In genomic region chr16:35569758-35570157, GRCm38 (mm10) we compare ENCODE assay signal across 18 mouse cellular contexts. TPM values are rescaled to one million over a fixed set of nuclear protein-coding genes. Genes with fewer than 3 reads are reported as not detected.
DNase-seq lines count a peak whose midpoint lies in the region; ATAC-seq lines count a peak whose summit lies in the region.
"Had no signal": no experiment of that assay in that cellular context is flagged by ENCODE, and none has a peak within 500 bp of the region (broad histone marks: within the 10 kb centered on the region; RNA-seq: fewer than 3 reads in every experiment).

No protein-coding gene starts in this region.

- no peak overlapping the region for H3K4me3 ChIP-seq in forebrain, embryonic 16.5 days (replicated peaks; ENCODE audit: low read length)
- no peak overlapping the region for H3K4me3 ChIP-seq in forebrain, embryonic 14.5 days (ENCODE audit: low read depth, low read length)
- H3K4me3 ChIP-seq in neural tube, embryonic 12.5 days = no peak overlapping the region
- H3K4me3 ChIP-seq: heart, embryonic 13.5 days had no signal

- H3K9ac ChIP-seq in forebrain, embryonic 16.5 days (replicated peaks; ENCODE audit: low read depth, low read length) = no peak overlapping the region
- no peak overlapping the region for H3K9ac ChIP-seq in forebrain, embryonic 14.5 days (ENCODE audit: low read length)
- H3K9ac ChIP-seq in neural tube, embryonic 12.5 days = no peak overlapping the region
- H3K9ac ChIP-seq: heart, embryonic 13.5 days had no signal

- ATAC-seq in forebrain, embryonic 16.5 days = no peak
- no peak for ATAC-seq in forebrain, embryonic 14.5 days
- ATAC-seq in neural tube, embryonic 12.5 days (ENCODE audit: low FRiP score, low read depth) = no peak
- ATAC-seq: Patski had no signal

- no peak for DNase-seq in forebrain, embryonic 14.5 days (ENCODE audit: low spot score)
- DNase-seq in kidney, postnatal 4 days = peak; percentile 45 to 66
- DNase-seq in kidney, postnatal 10 days = no peak
- no peak for DNase-seq in neural tube, embryonic 10.5 days (ENCODE audit: extremely low spot score, low spot score)
- peak; percentile 23 for DNase-seq in lung, postnatal 36 days
- no peak for DNase-seq in layer of hippocampus, postnatal 10 days (ENCODE audit: low spot score in 2 of 2)
- DNase-seq: adrenal gland, postnatal 36 days; B cell, adult 2 months; cerebellum, adult 9-11 months; layer of hippocampus, postnatal 36 days; left cerebral cortex, postnatal 4 days had no signal

- no peaks in the 10 kb centered on the region for H3K36me3 ChIP-seq in forebrain, embryonic 16.5 days (ENCODE audit: control insufficient read depth, insufficient read depth)
- no peaks in the 10 kb centered on the region for H3K36me3 ChIP-seq in forebrain, embryonic 14.5 days (ENCODE audit: control insufficient read depth, insufficient read depth, low read length)
- no peaks in the 10 kb centered on the region for H3K36me3 ChIP-seq in neural tube, embryonic 12.5 days
- H3K36me3 ChIP-seq: heart, embryonic 13.5 days had no signal

- H3K9me3 ChIP-seq in forebrain, embryonic 16.5 days (ENCODE audit: control insufficient read depth, low read length) = no peaks in the 10 kb centered on the region
- H3K9me3 ChIP-seq in forebrain, embryonic 14.5 days (replicated peaks; ENCODE audit: control insufficient read depth, low read length) = no peaks in the 10 kb centered on the region
- H3K9me3 ChIP-seq in neural tube, embryonic 12.5 days = no peaks in the 10 kb centered on the region
- H3K9me3 ChIP-seq: heart, embryonic 13.5 days had no signal

- peaks cover 38% of the 10 kb centered on the region for H3K4me1 ChIP-seq in forebrain, embryonic 16.5 days (replicated peaks; ENCODE audit: control insufficient read depth, insufficient read depth, low read length)
- H3K4me1 ChIP-seq in forebrain, embryonic 14.5 days (ENCODE audit: control insufficient read depth, insufficient read depth, low read length) = peaks cover 31% of the 10 kb centered on the region
- peaks cover 58% of the 10 kb centered on the region for H3K4me1 ChIP-seq in neural tube, embryonic 12.5 days

- 0 out of 2 replicates have a peak overlapping the region, but pooled peaks have one; percentile 16 for H3K27ac ChIP-seq in forebrain, embryonic 16.5 days (ENCODE audit: low read length)
- no peak overlapping the region for H3K27ac ChIP-seq in forebrain, embryonic 14.5 days (ENCODE audit: low read depth, low read length)
- no peak overlapping the region for H3K27ac ChIP-seq in neural tube, embryonic 12.5 days
- H3K27ac ChIP-seq: heart, embryonic 13.5 days had no signal

- WGBS in forebrain, embryonic 16.5 days = 53% methylated on average over 9 of the region's 9 CpGs
- 69% methylated on average over 9 of the region's 9 CpGs for WGBS in forebrain, embryonic 14.5 days
- 37% methylated on average over 9 of the region's 9 CpGs for WGBS in neural tube, embryonic 12.5 days

- no peaks in the 10 kb centered on the region for H3K27me3 ChIP-seq in forebrain, embryonic 16.5 days (replicated peaks; ENCODE audit: control insufficient read depth, insufficient read depth, low read length)
- no peaks in the 10 kb centered on the region for H3K27me3 ChIP-seq in forebrain, embryonic 14.5 days (replicated peaks; ENCODE audit: control insufficient read depth, insufficient read depth, low read length)
- H3K27me3 ChIP-seq in neural tube, embryonic 12.5 days (replicated peaks) = no peaks in the 10 kb centered on the region
- H3K27me3 ChIP-seq: Patski had no signal

- no peak overlapping the region for H3K4me2 ChIP-seq in forebrain, embryonic 16.5 days (ENCODE audit: low read length)
- H3K4me2 ChIP-seq in forebrain, embryonic 14.5 days (ENCODE audit: low read length) = no peak overlapping the region
- 0 out of 2 replicates have a peak overlapping the region, but pooled peaks have one; percentile 10 for H3K4me2 ChIP-seq in neural tube, embryonic 12.5 days (replicated peaks)
- H3K4me2 ChIP-seq: heart, embryonic 13.5 days; liver, embryonic 11.5 days had no signal

RNA-seq across cellular contexts. Expression of gene Sema5b, which starts 28.8 kb away (rescaled TPM):
- 22.3 and 30.1 TPM in 2 replicates for polyA plus RNA-seq in forebrain, embryonic 16.5 days (2015; fragmentation: Nextera tagmentation; extraction: Ambion mirVana)
- polyA plus RNA-seq in forebrain, embryonic 14.5 days (2014; fragmentation: Nextera tagmentation; extraction: Ambion mirVana) = 10.5 and 13.7 TPM in 2 replicates
- polyA plus RNA-seq in neural tube, embryonic 12.5 days (2016; fragmentation: Nextera tagmentation; extraction: Ambion mirVana) = 43.2 and 46.1 TPM in 2 replicates
- 10 to 100 TPM; 29.4 to 30.9 TPM for total RNA-seq in layer of hippocampus, postnatal 10 days (2021)
- total RNA-seq: hematopoietic stem cell, adult 5-6 weeks; megakaryocyte, adult 5-6 weeks had no signal

Comparison
In these comparisons a context has a peak if more than half of its experiments do, and no peak if none do; other contexts are left out.
1. DNase-seq: peak in kidney, postnatal 4 days (2 of 2) and lung, postnatal 36 days (single experiment); none in forebrain, embryonic 14.5 days (single experiment), kidney, postnatal 10 days (single experiment), neural tube, embryonic 10.5 days (single experiment) and layer of hippocampus, postnatal 10 days (0 of 2).